Mouse (Mus musculus) liver, adult 2 months (tissue): ENCODE results near the gene 9330159F19Rik. TPM values are rescaled to one million over a fixed set of nuclear protein-coding genes. Genes with fewer than 3 reads are reported as not detected.

Source experiments
- DNase-seq: peaks from one replicate; pipeline ENCODE4 v3.0.0-alpha.2; 2011; ENCODE audit warnings: low read depth, low spot score; ENCODE audit errors: extremely low read depth
- H3K27ac ChIP-seq: fragments of 200-500 bp; replicated peaks from 2 replicates; pipeline ENCODE4 v1.5.1; 2012; ENCODE audit warnings: low read depth, mild to moderate bottlenecking, control low read depth, inconsistent platforms, low read length; ENCODE audit not compliant: insufficient read depth
- H3K27me3 ChIP-seq: fragments of 200-500 bp; 2 replicates; pipeline ENCODE4 v1.6.1; 2012; ENCODE audit warnings: mild to moderate bottlenecking, moderate library complexity, low read length, inconsistent platforms; ENCODE audit not compliant: control insufficient read depth, insufficient read depth
- H3K36me3 ChIP-seq: fragments of 200-500 bp; 2 replicates; pipeline ENCODE4 v1.6.1; 2012; ENCODE audit warnings: low read length, inconsistent platforms; ENCODE audit not compliant: control insufficient read depth, insufficient read depth
- H3K4me1 ChIP-seq: fragments of 200-500 bp; 2 replicates; pipeline ENCODE4 v1.6.1; 2011; ENCODE audit warnings: low read length; ENCODE audit not compliant: control insufficient read depth, insufficient read depth
- H3K4me3 ChIP-seq: fragments of 200-500 bp; 2 replicates; pipeline ENCODE4 v1.5.1; 2011; ENCODE audit warnings: low read depth, mild to moderate bottlenecking, control low read depth, low read length, moderate library complexity; ENCODE audit not compliant: insufficient read depth
- H3K79me2 ChIP-seq: fragments of 200-500 bp; 2 replicates; pipeline ENCODE4 v1.6.1; 2012; ENCODE audit warnings: inconsistent platforms, mild to moderate bottlenecking, low read length, moderate library complexity; ENCODE audit not compliant: control insufficient read depth, insufficient read depth
- H3K9ac ChIP-seq: fragments of 200-500 bp; 2 replicates; pipeline ENCODE4 v1.6.1; 2012; ENCODE audit warnings: low read depth, mild to moderate bottlenecking, control low read depth, inconsistent platforms, low read length
- CTCF ChIP-seq: fragments of 200-500 bp; IDR thresholded peaks from 2 replicates; pipeline ENCODE4 v1.5.1; 2011; ENCODE audit warnings: low read depth, low read length, control low read depth
- POLR2A ChIP-seq: fragments of 200-500 bp; IDR thresholded peaks from 2 replicates; pipeline ENCODE4 v1.6.1; 2011; ENCODE audit warnings: low read length, control low read depth; ENCODE audit not compliant: insufficient read depth; ENCODE audit errors: extremely low read depth
- WGBS: fragments of 180-500 bp; shearing (Covaris S2); methylation state at CpG from one replicate; pipeline ENCODE4 v1.1.7; 2018; 5-methylcytosine and 5-hydroxymethylcytosine counted together
- polyA plus RNA-seq: library from polyadenylated mRNA; depleted of rRNA; stranded (reverse); fragments of >200 nt; gene quantifications from 2 replicates; pipeline ENCODE4 v1.2.3, GENCODE M21; 2012
- total RNA-seq: library from RNA; depleted of rRNA; stranded (reverse); fragments of >200 nt; gene quantifications from 2 replicates; pipeline ENCODE4 v1.2.3, GENCODE M21; 2014

Gene 9330159F19Rik
- total and polyA plus RNA-seq, 2 experiments, result under 0.01 TPM; not detected in 1

DNA sequence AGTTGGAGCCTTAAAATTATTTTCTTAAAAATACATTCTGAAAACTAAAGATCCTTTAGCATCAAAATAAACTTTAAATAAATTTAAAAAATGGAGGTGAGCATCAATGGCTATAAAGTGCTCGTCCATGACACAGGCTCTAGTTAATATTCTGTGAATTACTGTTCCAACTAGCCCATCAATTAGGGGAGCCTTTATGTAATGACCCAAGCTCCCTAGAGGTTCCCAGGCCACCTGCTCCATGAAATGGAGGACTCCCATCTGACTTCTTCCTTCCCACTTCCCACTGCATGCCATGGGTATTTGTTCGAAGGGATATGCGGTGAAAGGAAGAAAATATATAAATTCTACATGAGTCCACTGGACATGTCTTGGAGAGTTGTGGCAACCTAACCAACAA lies 31.2 kb upstream of the 9330159F19Rik start:
- no peak overlapping the region for H3K9ac ChIP-seq
- H3K27ac ChIP-seq, result no peak overlapping the region
- no peaks in the 10 kb centered on the region for H3K27me3 ChIP-seq
- DNase-seq, result no peak
- no peaks in the 10 kb centered on the region for H3K4me1 ChIP-seq
- 84% methylated on average over 3 of the region's 3 CpGs for WGBS
- TF ChIP-seq POLR2A (no peak), CTCF (no peak)
- H3K4me3 ChIP-seq, result no peak overlapping the region
- H3K79me2 ChIP-seq, result no peaks in the 10 kb centered on the region
- no peaks in the 10 kb centered on the region for H3K36me3 ChIP-seq

DNA sequence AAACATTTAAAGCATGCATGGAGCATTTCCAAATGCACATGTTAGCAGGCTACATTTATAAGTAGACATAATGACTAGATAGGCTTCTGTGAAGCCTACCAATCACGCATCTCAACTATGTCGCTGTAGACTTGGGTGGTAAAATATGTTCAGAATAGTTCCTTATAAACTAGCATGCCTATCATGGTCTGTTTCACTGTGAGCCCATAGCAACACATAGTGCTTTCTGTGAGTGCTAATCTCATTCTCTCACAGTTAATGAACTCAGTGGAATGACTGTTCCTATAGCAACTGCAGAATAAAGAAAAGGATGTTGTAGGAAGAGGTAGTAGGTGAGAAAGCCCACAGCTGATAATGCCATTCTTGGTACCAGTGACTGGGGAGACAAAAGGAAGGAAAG lies 30.4 kb upstream of the 9330159F19Rik start:
- no peak overlapping the region for H3K4me3 ChIP-seq
- WGBS, result 81% methylated on average over 2 of the region's 2 CpGs
- no peak for DNase-seq
- H3K27me3 ChIP-seq, result no peaks in the 10 kb centered on the region
- H3K9ac ChIP-seq, result no peak overlapping the region
- no peak overlapping the region for H3K27ac ChIP-seq
- H3K79me2 ChIP-seq, result no peaks in the 10 kb centered on the region
- no peak for TF ChIP-seq CTCF
- H3K4me1 ChIP-seq, result no peaks in the 10 kb centered on the region
- no peaks in the 10 kb centered on the region for H3K36me3 ChIP-seq

DNA sequence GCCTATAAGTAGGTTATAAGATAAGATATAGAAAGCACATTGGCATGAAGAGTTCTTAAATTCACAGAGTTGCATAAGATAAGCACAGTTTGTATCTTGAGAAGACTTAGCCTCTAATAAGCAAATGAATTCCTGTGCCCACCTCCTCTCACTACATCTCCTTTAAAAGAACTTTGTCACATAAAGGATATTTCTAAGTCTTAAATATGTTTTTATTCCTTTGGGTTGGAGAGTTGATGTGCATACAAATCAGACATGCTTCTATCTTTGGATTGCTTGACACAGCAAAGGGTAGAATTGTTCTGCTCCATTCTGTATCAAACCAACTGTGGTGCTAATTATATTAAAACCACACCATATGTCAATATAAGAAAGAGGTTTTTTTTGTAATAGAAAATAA lies 17.6 kb upstream of the 9330159F19Rik start:
- TF ChIP-seq POLR2A, result no peak
- TF ChIP-seq CTCF, result no peak
- Histone ChIP-seq H3K4me1 (no peaks in the 10 kb centered on the region), H3K9ac (no peak overlapping the region), H3K27ac (no peak overlapping the region), H3K4me3 (no peak overlapping the region), H3K36me3 (no peaks in the 10 kb centered on the region), H3K79me2 (no peaks in the 10 kb centered on the region), H3K27me3 (peaks cover 5% of the 10 kb centered on the region; the same call in 1 of the 2 replicates)
- DNase-seq, result no peak

DNA sequence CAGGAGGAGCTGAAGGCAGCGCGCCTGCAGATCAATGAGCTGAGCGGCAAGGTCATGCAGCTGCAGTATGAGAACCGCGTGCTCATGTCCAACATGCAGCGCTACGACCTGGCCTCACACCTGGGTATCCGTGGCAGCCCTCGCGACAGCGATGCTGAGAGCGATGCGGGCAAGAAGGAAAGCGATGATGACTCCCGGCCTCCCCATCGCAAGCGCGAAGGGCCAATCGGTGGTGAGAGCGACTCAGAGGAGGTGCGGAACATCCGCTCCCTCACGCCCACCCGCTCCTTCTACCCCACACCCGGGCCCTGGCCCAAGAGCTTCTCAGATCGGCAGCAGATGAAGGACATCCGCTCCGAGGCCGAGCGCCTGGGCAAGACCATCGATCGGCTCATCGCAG lies 14.6 kb upstream of the 9330159F19Rik start:
- TF ChIP-seq POLR2A (no peak), CTCF (no peak)

GRCm38 (mm10) chr10:29198642-29199041 lies 12.8 kb upstream of the 9330159F19Rik start, which contains the start of gene Gm49353:
Gene Gm49353 (plus strand): TSS chr10:29198954.
- Histone ChIP-seq H3K4me3 (no peak within 1 kb of the TSS), H3K9ac (no peak within 1 kb of the TSS), H3K36me3 (no peaks in the 10 kb centered on the region), H3K4me1 (no peaks in the 10 kb centered on the region), H3K27me3 (peaks cover 5% of the 10 kb centered on the region; the same call in 1 of the 2 replicates), H3K27ac (no peak within 1 kb of the TSS), H3K79me2 (no peaks in the 10 kb centered on the region)
- no peak for TF ChIP-seq CTCF
- TF ChIP-seq POLR2A, result no peak
- no peak for DNase-seq
- WGBS, result 86% methylated on average over 7 of the region's 7 CpGs

More for the DNA sequence above, 14.6 kb upstream of the 9330159F19Rik start:
- DNase-seq, result no peak
- WGBS, result 94% methylated on average over 33 of the region's 33 CpGs
- H3K4me1 ChIP-seq, result no peaks in the 10 kb centered on the region
- H3K4me3 ChIP-seq, result no peak overlapping the region
- no peaks in the 10 kb centered on the region for H3K79me2 ChIP-seq
- no peak overlapping the region for H3K9ac ChIP-seq
- no peak overlapping the region for H3K27ac ChIP-seq
- no peaks in the 10 kb centered on the region for H3K36me3 ChIP-seq
- H3K27me3 ChIP-seq, result peaks cover 5% of the 10 kb centered on the region; the same call in 1 of the 2 replicates

- H3K4me3 ChIP-seq, result no peak overlapping the region
- 68% methylated on average over 3 of the region's 3 CpGs for WGBS
- no peak for DNase-seq
- H3K9ac ChIP-seq, result no peak overlapping the region
- no peaks in the 10 kb centered on the region for H3K79me2 ChIP-seq
- H3K27ac ChIP-seq, result no peak overlapping the region
- no peaks in the 10 kb centered on the region for H3K36me3 ChIP-seq
- no peaks in the 10 kb centered on the region for H3K4me1 ChIP-seq
- H3K27me3 ChIP-seq, result peaks cover 5% of the 10 kb centered on the region; the same call in 1 of the 2 replicates
- no peak for TF ChIP-seq POLR2A
- TF ChIP-seq CTCF, result no peak
Observed at GRCm38 (mm10) chr10:29199835-29200234, 11.6 kb upstream of the 9330159F19Rik start.
